Mouse (Mus musculus): ENCODE measurements around the gene Slc35e3.
"Not testable (repeated sequence)": the region's sequence is repeated elsewhere in the genome, so short reads cannot be mapped to it uniquely, and the experiment has no call there.

Gene Slc35e3

GRCm38 (mm10) chr10:117749050-117749686, 3.0 kb upstream of the Slc35e3 start:
- no peak for DNase-seq

- DNase-seq, result peak; percentile 55
Measured at GRCm38 (mm10) chr10:117748276-117749049, 2.3 kb upstream of the Slc35e3 start.

- DNase-seq, result peak; percentile 24
Measured at GRCm38 (mm10) chr10:117747711-117748110, 1.5 kb upstream of the Slc35e3 start.

- not testable (repeated sequence) for DNase-seq
Measured at GRCm38 (mm10) chr10:117745570-117746296, 432 bp downstream of the Slc35e3 start.

GRCm38 (mm10) chr10:117743917-117744316, 2.2 kb downstream of the Slc35e3 start:
- no peak for DNase-seq

GRCm38 (mm10) chr10:117743182-117743581, 3.0 kb downstream of the Slc35e3 start:
- no peak for DNase-seq

- no peak for DNase-seq
Measured at GRCm38 (mm10) chr10:117742618-117743017, 3.5 kb downstream of the Slc35e3 start.

- DNase-seq, result no peak
Measured at GRCm38 (mm10) chr10:117741698-117742475, 4.3 kb downstream of the Slc35e3 start.

GRCm38 (mm10) chr10:117740921-117741320, 5.2 kb downstream of the Slc35e3 start:
- no peak for DNase-seq

GRCm38 (mm10) chr10:117740171-117740570, 6.0 kb downstream of the Slc35e3 start:
- DNase-seq, result no peak

GRCm38 (mm10) chr10:117739648-117739948, 6.6 kb downstream of the Slc35e3 start:
- DNase-seq, result no peak

GRCm38 (mm10) chr10:117738928-117739647, 7.1 kb downstream of the Slc35e3 start:
- no peak for DNase-seq

GRCm38 (mm10) chr10:117738140-117738921, 7.8 kb downstream of the Slc35e3 start:
- DNase-seq, result no peak

GRCm38 (mm10) chr10:117737498-117737897, 8.7 kb downstream of the Slc35e3 start:
- not testable (repeated sequence) for DNase-seq

- DNase-seq, result no peak
Measured at GRCm38 (mm10) chr10:117737075-117737474, 9.1 kb downstream of the Slc35e3 start.

- no peak for DNase-seq
Measured at GRCm38 (mm10) chr10:117736573-117736972, 9.6 kb downstream of the Slc35e3 start.

GRCm38 (mm10) chr10:117735396-117735795, 10.8 kb downstream of the Slc35e3 start:
- DNase-seq, result not testable (repeated sequence)

- not testable (repeated sequence) for DNase-seq
Measured at GRCm38 (mm10) chr10:117734104-117734852, 11.9 kb downstream of the Slc35e3 start.

GRCm38 (mm10) chr10:117733626-117734025, 12.5 kb downstream of the Slc35e3 start:
- DNase-seq, result not testable (repeated sequence)

GRCm38 (mm10) chr10:117732962-117733592, 13.1 kb downstream of the Slc35e3 start:
- DNase-seq, result no peak

Measured in kidney, postnatal 10 days (tissue).